Mouse (Mus musculus) gastrocnemius, postnatal 25 days (tissue): ENCODE measurements around the gene Ubxn7. TPM values are rescaled to one million over a fixed set of nuclear protein-coding genes. Genes with fewer than 3 reads are reported as not detected.
"Not testable (repeated sequence)": the region's sequence is repeated elsewhere in the genome, so short reads cannot be mapped to it uniquely, and the experiment has no call there.

Experiments used
- DNase-seq: peaks from one replicate; pipeline ENCODE4 v3.0.0; 2022
- long read RNA-seq, 2 experiments: library from polyadenylated mRNA; stranded (forward); transcript quantifications; one replicate each; pipeline ENCODE4 v2.0.0; 2021
- total RNA-seq, 2 experiments: library from RNA; stranded (reverse); gene quantifications; 1 replicate in 1 of 2; 2 replicates in 1 of 2; pipeline ENCODE4 v1.2.3; 2021

The Ubxn7 gene
- 10 to 100 TPM; 13.0 to 16.2 TPM for total RNA-seq
- long read RNA-seq, experiment 1, full-length matches to known transcripts: 5 of 7 reads
- long read RNA-seq, experiment 1, partial matches to known transcripts: 0 of 7 reads
- long read RNA-seq, experiment 1, other reads (novel, unspliced or antisense): 2 of 7 reads
- long read RNA-seq, experiment 2, full-length matches to known transcripts: 2 of 11 reads
- long read RNA-seq, experiment 2, partial matches to known transcripts: 1 of 11 reads
- long read RNA-seq, experiment 2, other reads (novel, unspliced or antisense): 8 of 11 reads

DNA sequence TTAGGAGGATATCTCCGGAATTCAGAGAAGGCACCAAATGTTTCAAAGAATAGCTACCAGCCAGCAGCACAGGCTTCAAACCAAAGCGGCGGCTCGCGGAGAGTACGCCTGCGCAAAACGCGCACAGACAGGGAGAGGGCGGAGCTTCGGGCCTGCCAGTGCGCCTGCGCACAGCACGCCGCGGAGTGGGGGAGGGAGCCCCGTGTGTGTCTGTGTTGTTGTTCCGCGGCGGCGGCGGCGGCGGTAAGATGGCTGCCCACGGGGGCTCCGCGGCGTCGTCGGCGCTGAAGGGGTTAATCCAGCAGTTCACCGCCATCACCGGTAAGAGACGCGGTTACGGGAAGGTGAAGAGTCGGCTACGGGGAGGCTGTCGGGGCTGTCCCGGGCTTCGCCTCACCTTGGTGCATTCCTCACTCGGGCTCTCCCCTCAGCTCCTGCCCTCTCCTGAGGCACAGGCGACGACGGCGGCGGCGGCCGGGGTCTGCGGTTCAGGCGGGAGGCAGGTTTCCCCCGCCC lies at the start of gene Ubxn7:
Gene Ubxn7, plus strand, starts transcription at position 218 of the 516 bp plus-strand sequence.
- DNase-seq: peak; percentile 96

DNA sequence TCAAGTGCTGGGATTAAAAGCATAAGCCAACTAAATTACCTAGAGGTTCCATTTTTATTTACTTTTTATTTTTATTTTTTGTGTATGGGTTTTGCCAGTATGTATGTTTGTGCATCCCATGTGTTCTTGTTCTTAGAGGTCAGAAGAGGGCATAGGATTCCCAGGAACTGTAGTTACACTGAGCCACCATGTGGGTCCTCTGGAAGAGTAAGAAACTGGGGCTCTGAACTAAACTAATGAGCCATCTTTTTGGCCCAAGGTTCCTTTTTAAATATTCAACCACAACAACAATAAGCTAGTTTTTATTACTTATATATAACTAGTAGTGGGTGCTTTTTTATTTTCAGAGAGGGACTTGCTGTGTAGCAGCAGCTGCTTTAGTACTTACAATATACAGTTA lies 49.4 kb upstream of the Ubxn7 start:
- no peak for DNase-seq

DNA sequence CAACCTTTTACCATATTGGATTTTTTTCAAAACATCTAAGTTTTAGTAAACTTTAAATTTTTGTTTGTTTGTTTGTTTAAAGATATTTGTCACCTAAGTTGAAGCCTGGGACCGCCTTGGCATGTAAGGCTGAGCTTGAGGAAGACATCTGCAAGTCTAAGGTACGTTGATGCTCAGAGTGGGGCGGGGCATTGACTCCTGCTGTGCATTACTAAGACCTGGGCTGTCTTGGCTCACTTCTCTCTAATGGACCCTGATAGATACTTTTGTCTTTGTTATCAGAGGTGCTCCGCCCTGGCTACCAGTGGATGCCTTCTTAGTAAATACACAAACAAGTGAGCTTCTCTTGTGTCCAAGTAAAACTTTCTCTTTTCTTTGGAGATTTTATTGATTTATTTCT lies 40.2 kb upstream of the Ubxn7 start:
- DNase-seq: no peak

DNA sequence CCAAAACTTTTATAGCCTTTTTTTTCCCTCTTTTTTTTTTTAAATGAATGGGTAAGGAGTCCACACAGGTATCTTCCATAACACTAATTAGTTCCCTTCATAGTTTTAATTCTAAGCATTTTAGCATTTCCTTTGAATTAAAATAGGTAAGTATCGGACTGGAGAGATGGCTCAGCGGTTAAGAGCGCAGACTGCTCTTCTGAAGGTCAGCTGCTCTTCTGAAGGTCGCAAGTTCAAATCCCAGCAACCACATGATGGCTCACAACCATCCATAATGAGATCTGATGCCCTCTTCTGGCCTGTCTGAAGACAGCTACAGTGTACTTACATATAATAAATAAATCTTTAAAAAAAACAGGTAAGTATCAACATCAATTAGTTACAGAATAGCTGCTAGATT lies 32.4 kb upstream of the Ubxn7 start:
- DNase-seq: not testable (repeated sequence)

DNA sequence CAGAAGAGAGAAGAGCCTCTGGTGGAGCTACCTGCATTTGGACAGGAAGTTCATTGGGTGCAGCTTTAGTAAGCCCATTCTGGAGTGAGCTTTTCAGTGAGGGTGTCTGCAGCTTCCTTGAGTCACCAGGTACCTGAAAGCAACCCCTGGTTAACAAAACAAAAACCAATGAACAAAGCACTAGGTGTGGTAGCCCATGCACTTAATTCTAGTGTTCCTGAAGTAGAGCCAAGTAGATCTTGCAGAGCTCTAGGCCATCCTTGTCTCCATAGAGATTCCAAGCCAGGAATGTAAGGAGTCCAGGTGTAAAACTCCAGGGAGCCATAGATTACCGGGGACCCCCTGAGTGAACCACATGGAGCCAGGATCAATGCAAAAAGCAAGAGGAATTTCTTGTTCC lies 29.0 kb upstream of the Ubxn7 start:
- DNase-seq: no peak

DNA sequence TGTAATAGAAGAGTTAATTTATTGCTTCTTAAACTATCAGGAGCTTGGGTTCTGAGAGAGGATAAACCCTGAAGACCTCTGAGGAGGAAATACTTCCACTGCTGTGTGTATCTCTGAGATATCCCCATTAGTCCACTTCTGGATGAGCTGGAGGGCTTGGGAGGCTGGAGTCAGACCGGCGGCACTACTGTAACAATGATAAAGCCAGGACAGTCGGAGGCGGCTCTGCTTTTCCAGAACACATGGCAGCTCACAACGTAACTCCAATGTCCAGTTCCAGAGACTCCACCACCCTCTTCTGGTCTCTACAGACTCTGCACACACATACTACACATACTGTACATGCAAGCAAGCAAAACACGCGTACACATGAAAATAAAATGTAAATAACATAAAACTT lies 28.2 kb upstream of the Ubxn7 start:
- no peak for DNase-seq

DNA sequence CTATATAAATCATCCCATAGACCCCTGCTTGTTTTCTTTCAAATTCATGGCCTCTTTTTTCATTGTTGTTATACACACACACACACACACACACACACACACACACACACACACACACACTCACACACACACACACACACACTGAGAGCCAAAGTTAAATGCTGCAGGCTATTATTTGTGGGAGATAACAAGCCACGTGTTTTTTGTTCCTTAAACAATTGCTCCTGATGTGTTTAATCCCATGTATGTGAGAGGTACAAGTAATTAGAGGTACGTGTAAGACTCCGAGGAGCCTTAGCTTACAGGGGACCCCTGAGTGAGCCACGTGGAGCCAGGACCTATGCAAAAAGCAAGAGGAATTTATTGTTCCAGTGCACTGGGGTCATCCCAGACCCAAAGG lies 20.1 kb upstream of the Ubxn7 start:
- no peak for DNase-seq

DNA sequence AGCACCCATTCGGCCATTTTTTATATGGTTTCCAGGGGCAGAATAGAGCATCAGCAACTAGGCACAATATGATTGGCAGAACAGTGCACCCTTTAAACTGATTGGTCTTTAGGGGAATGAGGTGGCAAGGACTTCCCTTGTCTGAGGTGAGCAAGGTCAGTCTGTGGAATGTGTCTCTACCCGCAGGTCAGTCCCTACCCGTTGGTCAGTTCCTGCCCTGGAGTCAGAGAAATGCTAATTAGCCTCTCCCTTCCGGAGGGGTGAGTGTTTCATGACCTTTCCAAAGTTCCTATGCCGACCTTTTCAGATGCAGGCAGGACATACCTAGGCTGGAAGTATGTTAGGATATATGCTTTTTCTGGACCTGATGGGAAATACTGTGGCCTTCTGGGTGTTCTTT lies 19.7 kb upstream of the Ubxn7 start:
- DNase-seq: no peak

DNA sequence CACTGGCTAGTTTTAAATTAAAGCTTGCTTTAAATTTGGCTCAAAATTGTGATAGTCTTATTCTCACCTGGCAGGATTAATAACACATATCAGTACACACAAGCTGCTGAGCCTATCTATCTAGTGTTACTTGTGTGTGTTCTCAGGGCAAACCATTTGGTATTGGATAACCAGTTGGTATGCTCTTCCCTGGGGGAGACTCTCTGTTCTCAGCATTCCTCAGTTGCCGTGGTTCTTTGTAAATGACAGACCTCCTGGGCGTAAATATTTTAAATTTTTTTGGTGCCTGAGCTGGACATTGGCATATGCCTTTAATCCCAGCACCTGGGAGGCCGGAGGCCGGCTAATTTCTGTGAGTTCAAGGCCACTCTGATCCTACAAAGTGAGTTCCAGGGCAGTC lies 19.2 kb upstream of the Ubxn7 start:
- DNase-seq: no peak

DNA sequence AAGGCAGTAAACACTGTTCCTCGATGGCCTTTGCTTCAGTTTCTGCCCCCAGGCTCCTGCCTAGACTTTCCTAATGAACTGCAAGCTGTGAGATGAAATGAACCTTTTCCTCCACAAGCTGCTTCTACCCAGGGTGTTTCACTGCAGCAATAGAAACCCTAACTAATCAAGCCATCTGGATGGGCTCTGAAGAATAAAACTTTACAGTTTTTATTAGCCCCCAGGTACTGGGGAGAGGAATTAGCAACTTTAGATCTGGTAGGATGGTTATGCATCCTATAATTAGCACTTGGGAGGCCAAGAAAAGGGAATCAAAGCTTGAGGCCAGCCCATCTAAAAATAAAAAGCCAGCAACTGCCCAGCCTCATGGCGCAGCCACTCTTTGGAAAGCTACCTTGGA lies 15.5 kb upstream of the Ubxn7 start:
- no peak for DNase-seq

DNA sequence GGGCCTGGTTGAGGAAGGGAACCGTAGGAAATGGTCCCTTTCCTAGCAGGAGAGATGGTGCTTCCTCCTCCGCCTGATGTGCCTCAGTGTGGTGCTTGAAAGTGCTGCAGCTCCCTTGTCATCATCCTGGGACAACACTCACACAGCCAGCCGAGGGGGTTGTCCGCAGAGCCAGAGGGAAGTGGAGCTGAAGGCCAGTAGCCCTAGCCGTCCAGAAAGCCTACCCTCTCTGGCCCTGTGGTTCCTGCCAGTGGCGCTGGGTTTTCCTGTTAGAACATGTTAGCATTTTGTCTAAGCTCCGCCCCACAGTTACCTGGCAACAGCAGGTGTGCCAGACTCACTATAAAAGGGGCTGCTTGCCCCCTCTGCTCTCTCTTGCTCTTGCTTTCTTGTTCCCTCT lies 8.1 kb upstream of the Ubxn7 start:
- DNase-seq: no peak

DNA sequence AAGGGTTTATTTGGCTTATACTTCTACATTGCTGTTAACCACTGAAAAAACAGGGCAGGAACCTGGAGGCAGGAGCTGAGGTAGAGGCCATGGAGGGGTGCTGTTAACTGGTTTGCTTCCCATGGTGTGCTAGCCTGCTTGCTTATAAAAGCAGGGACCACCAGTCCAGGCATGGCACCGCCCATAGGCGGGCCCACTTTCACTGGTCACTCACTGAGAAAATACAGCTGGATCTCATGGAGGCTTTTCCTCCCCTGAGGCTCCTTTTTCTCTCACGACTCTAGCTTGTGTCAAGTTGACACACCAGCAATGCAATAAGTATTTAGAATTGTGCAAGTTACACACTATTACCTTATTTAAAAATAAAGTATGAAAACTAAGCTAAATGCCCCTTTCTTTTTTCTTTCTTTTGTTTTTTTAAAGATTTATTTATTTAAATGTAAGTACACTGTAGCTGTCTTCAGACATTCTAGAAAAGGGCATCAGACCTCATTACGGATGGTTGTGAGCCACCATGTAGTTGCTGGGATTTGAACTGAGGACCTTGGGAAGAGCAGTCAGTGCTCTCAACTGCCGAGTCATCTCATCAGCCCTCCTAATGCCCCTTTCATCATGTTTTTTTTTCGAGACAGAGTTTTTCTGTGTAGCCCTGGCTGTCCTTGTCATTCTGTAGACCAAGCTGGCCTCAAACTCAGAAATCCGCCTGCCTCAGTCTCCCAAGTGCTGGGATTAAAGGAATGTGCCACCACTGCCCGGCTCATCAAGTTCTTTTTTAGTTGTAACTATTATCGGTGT lies 984 bp upstream of the Ubxn7 start:
- DNase-seq: no peak

DNA sequence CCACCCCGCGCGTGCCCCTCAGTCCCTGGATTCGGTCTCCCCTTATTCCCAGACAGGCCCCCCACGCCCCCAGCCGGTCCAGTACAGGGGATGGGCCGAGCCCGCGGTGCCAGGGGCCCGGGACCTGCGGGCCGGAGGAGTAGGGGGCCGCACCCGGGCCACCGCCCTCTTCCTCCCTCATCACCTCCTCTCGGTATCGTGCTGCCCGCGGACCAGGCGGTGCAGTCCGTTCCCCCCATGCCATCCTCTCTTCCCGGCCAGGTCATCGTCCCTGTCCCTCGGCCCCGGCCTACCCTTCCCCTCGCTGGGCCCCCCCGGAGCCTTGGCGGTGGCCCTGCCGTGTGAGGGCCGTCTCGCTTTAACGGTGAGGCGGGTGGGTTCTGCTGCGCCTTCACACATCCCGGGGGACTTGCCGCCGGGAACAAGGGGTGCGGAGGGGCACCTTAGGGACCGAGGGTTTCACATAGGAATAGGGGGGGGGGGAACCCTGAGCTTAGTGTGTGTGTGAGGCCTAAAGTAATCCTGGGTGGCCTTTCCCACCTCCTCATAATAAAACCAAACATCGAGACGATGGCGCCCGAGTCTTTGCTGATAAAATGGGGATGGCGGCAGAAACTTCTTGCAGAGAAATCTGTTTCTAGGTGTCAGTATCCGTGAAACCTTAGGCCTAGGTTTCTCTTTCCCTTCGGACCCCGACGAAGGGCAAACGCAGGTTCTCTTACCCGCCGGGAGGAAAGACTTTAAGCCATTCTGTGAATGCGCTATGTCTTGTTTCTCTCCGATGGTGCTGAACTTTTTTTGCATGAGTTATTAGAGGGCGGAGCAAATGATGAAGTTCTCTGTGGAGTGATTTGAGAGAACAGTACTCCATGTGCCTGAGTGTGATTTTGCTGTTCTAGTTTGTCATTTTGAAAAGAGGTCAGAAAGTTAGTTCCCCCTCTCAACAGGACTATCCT lies 777 bp downstream of the Ubxn7 start:
- peak; percentile 23 for DNase-seq

DNA sequence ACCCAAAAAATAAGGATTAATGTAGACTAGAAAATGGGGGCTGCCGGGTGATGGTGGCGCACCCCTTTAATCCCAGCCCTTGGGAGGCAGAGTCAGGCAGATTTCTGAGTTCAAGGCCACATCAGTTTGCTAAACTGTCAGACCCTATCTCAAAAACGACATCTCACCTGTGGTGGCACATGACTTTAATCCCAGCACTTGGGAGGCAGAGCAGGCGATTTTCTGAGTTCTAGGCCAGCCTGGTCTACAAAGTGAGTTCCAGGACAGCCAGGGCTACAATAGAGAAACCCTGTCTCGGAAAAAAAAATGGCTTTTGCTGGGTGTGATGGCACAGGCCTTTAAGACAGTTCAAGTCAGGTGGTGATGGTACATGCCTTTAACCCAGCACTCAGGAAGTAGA lies 3.1 kb downstream of the Ubxn7 start:
- DNase-seq: no peak

DNA sequence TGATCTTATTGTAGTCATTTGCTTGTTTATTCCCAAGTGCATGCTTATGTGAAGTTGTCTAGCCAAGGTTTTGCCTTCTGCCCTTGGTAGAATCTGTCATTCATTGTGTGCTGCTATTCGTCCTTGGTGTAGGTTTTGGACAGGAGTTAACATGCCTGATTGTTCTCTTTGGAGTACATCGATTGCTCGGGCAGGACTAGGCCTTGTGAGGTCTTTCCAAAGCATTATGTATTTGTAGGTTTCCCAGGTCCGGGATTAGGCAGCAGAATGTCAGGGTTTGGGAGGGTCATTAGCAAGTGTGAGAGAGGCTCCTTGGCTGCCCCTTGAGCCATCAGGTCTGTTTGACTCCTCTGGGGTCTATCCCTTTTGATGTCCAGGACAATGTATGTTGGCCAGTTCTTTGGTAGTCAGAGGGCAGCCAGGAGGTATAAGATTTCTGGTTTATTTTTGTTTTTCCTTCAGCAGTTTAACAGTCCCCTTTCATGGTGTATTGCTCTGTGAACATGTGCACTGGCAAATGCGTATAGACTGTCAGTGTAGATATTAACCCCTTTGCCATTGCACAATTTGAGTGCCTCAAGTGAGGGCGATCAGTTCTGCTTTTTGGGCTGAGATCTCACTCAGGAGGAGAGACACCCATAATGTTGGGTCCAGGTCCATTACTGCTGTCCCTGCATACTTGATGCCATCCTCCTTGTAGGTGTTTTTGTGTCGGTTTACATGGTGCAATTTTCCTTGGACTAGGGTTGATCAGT lies 4.1 kb downstream of the Ubxn7 start:
- no peak for DNase-seq

DNA sequence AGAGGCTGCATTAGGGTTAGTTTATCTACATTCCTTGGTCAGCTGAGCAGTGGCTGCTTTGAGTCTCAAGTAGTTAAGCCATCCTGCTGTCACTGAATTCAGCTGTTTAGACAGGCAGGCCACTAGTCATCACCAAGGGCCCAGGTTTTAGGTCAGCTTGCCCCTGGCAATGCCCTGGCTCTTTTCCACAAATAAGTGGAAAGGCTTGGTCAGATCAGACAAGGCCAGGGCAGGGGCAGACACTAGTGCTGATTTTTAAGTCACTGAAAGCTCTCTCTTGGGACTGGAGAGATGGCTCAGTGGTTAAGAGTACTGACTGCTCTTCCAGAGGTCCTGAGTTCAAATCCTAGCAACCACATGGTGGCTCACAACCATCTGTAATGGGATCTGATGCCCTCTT lies 4.9 kb downstream of the Ubxn7 start:
- DNase-seq: no peak

DNA sequence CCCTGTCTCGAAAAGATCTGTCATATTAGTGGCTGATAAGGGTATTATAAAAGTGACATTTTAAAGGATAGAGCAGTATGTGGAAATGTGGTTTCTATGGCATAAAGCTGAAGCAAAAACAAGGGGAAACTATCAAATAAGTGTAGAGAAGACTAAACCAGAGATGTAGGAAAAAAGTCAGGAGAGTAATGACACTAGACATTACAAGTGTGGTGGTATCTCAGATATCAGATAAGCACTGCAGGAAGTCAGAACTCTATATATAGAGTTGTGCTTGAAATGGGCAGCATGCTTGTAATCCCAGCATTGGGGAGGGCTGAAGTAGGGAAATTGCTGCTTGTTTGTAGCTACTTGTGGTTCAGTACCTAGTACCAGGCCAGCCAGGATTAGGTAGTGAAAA lies 8.4 kb downstream of the Ubxn7 start:
- no peak for DNase-seq

DNA sequence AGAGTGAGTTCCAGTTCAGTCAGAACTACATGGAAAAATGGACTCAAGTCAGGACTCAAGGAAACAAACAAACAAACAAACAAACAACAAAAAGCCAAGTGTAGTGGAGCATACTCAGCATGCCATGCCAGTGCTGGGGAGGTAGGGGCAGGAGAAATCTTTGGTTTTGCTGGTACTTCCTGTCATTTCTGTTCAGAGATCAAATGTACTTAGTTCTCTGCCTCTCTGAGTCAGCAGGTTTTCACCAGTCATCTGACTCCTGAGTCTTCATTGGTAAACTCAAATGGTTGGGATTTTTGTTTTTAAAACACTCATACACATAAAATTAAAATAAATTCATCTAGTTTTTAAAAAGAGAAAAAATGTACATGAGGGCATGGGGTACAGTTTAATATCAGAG lies 13.5 kb downstream of the Ubxn7 start:
- DNase-seq: no peak

DNA sequence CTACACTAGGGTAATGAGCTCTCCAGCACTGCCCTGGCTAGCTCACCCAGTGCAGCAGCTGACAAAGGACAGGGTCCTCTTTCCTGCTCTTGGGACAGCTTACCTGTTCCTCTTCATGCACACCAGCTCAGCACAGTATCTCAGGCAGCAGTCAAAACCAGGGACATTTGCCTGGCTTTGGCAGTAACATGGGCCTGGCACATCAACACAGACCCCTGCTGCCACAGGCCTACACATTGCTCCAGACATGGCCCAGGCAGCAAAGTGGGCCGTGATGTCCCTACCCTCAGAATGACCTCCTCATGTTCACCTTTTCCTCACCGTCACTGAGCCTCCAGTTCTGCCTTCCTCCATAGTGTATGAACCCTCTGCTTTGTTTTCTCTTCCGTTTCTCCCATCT lies 18.7 kb downstream of the Ubxn7 start:
- DNase-seq: no peak

DNA sequence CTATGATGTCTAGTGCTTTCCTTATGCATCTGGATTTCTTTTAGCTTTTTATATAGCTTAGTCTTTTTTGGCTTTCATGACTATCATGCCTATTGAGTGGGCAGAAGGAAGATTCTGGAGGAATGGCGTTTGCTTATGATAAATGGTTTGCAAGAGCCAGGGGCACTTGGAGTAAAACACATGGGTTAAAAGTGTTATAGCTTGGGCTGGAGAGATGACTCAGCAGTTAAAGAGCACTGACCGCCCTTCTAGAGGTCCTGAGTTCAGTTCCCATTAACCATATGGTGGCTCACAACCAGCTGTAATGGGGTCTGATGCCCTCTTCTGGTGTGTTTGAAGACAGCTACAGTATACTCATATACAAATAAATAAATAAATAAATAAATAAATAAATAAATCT lies 31.5 kb downstream of the Ubxn7 start:
- DNase-seq: no peak

DNA sequence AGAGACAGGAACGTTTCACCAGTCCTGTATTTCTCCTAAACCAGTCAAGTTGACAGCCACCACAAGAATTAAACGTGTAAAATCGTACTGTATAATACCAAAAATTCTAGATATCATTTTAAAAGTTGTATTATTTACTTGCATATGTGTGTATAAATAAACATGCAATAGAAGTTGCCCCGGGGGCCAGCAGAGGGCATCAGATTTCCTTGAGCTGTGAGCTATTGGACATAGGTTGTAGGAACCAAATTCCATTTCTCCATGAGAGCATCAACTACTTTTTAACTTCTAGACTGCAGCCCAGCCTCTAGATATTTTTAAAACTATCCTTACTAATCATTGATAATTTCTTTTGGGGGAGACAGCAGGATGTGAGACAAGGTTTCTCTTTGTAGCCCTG lies 39.3 kb downstream of the Ubxn7 start:
- no peak for DNase-seq

DNA sequence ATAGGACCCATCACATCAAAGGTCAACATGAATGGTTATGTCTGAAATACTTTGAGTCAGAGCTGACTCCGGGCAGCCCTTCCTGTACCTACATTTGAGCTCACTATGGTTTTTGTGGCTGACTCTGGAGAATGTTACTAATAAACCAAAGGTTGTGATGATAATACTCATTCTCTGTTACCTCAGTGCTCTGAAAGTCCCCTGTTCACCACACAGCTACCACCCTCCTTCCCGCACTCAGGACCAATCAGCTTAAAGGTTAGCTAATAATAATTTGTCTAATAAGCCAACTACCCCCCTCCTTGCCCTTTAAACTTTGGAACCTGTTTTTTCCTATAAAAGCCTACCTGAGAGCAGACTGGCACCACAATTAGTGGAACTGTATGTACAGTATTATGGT lies 47.5 kb downstream of the Ubxn7 start:
- DNase-seq: no peak
